Mouse (Mus musculus) forebrain, embryonic 16.5 days (tissue): ENCODE results near the gene Smarcc2. TPM values are rescaled to one million over a fixed set of nuclear protein-coding genes. Genes with fewer than 3 reads are reported as not detected.
A peak's percentile ranks its signal among the peaks of the same experiment; 100 is the strongest.

Experiments used
- ATAC-seq: fragments of 200-750 bp; cut with Nextera tagmentation; 2 replicates; pipeline ENCODE4 v1.8.0; 2017; ENCODE audit warnings: mild to moderate bottlenecking, moderate library complexity
- H3K27ac ChIP-seq: fragments of 300-500 bp; sonication (generic); 2 replicates; pipeline ENCODE4 v1.5.1; 2014; ENCODE audit warnings: low read length, control low read depth
- H3K27me3 ChIP-seq: fragments of 300-500 bp; sonication (generic); replicated peaks from 2 replicates; pipeline ENCODE4 v1.6.1; 2014; ENCODE audit warnings: low read length; ENCODE audit not compliant: control insufficient read depth, insufficient read depth
- H3K36me3 ChIP-seq: fragments of 300-500 bp; sonication (generic); 2 replicates; pipeline ENCODE4 v1.6.1; 2014; ENCODE audit not compliant: control insufficient read depth, insufficient read depth
- H3K4me1 ChIP-seq: fragments of 300-500 bp; sonication (generic); replicated peaks from 2 replicates; pipeline ENCODE4 v1.6.1; 2014; ENCODE audit warnings: low read length; ENCODE audit not compliant: control insufficient read depth, insufficient read depth
- H3K4me2 ChIP-seq: fragments of 300-500 bp; sonication (generic); 2 replicates; pipeline ENCODE4 v1.6.1; 2014; ENCODE audit warnings: mild to moderate bottlenecking, low read length, control low read depth
- H3K4me3 ChIP-seq: fragments of 300-500 bp; sonication (generic); replicated peaks from 2 replicates; pipeline ENCODE4 v1.5.1; 2014; ENCODE audit warnings: mild to moderate bottlenecking, low read length, control low read depth
- H3K9ac ChIP-seq: fragments of 300-500 bp; sonication (generic); replicated peaks from 2 replicates; pipeline ENCODE4 v1.6.1; 2014; ENCODE audit warnings: low read depth, low read length, control low read depth
- H3K9me3 ChIP-seq: fragments of 300-500 bp; sonication (generic); 2 replicates; pipeline ENCODE4 v1.6.1; 2016; ENCODE audit warnings: low read length; ENCODE audit not compliant: control insufficient read depth
- WGBS: fragments of 180-500 bp; shearing (Covaris S2); extraction: QIAGEN DNeasy Blood & Tissue Kit; methylation state at CpG from one replicate; pipeline ENCODE4 v1.1.7; 2014; 5-methylcytosine and 5-hydroxymethylcytosine counted together
- polyA plus RNA-seq: library from polyadenylated mRNA; unstranded; fragments of >200 nt; fragmentation: Nextera tagmentation; extraction: Ambion mirVana; gene quantifications from 2 replicates; pipeline ENCODE4 v1.2.1, GENCODE M21; 2015

The Smarcc2 gene
- polyA plus RNA-seq, 1 experiment from 2014 or later, result 215 TPM

- H3K27me3 ChIP-seq, result no peaks in the 10 kb centered on the region
- H3K36me3 ChIP-seq, result peaks cover 3% of the 10 kb centered on the region
- no peak overlapping the region for H3K4me3 ChIP-seq
- 87% methylated on average over 6 of the region's 6 CpGs for WGBS
- ATAC-seq, result no peak
- H3K9ac ChIP-seq, result no peak overlapping the region
- no peaks in the 10 kb centered on the region for H3K9me3 ChIP-seq
- H3K4me1 ChIP-seq, result peaks cover 10% of the 10 kb centered on the region
- no peak overlapping the region for H3K27ac ChIP-seq
- no peak overlapping the region for H3K4me2 ChIP-seq
Measured at GRCm38 (mm10) chr10:128457676-128458075, 1.4 kb upstream of the Smarcc2 start.

GRCm38 (mm10) chr10:128458348-128458718, 715 bp upstream of the Smarcc2 start:
- H3K36me3 ChIP-seq, result peaks cover 9% of the 10 kb centered on the region
- peak overlapping the region; percentile 95 for H3K27ac ChIP-seq
- ATAC-seq, result peak; percentile 54
- H3K9ac ChIP-seq, result peak overlapping the region; percentile 95
- WGBS, result under 1% methylated on average over 29 of the region's 29 CpGs
- H3K4me1 ChIP-seq, result peaks cover 10% of the 10 kb centered on the region
- H3K4me3 ChIP-seq, result peak overlapping the region; percentile 86
- H3K9me3 ChIP-seq, result no peaks in the 10 kb centered on the region
- H3K4me2 ChIP-seq, result peak overlapping the region; percentile 59
- H3K27me3 ChIP-seq, result no peaks in the 10 kb centered on the region

- Histone ChIP-seq H3K4me2 (peak overlapping the region; percentile 94), H3K36me3 (peaks cover 18% of the 10 kb centered on the region), H3K4me1 (peaks cover 10% of the 10 kb centered on the region), H3K4me3 (peak overlapping the region; percentile 86), H3K9me3 (no peaks in the 10 kb centered on the region), H3K9ac (peak overlapping the region; percentile 95), H3K27ac (peak overlapping the region; percentile 95), H3K27me3 (no peaks in the 10 kb centered on the region)
- under 1% methylated on average over 26 of the region's 67 CpGs for WGBS
- peak; percentile 51 for ATAC-seq
Measured at GRCm38 (mm10) chr10:128459409-128460269, 591 bp downstream of the Smarcc2 start.

- no peaks in the 10 kb centered on the region for H3K9me3 ChIP-seq
- peaks cover 22% of the 10 kb centered on the region for H3K36me3 ChIP-seq
- H3K27me3 ChIP-seq, result no peaks in the 10 kb centered on the region
- peak overlapping the region; percentile 94 for H3K4me2 ChIP-seq
- H3K4me3 ChIP-seq, result peak overlapping the region; percentile 86
- peaks cover 10% of the 10 kb centered on the region for H3K4me1 ChIP-seq
- peak overlapping the region; percentile 95 for H3K27ac ChIP-seq
- ATAC-seq, result no peak
- 0% methylated on average over 5 of the region's 5 CpGs for WGBS
- H3K9ac ChIP-seq, result peak overlapping the region; percentile 95
Measured at GRCm38 (mm10) chr10:128460270-128460630, 1.2 kb downstream of the Smarcc2 start.

GRCm38 (mm10) chr10:128474366-128474765, 15.3 kb downstream of the Smarcc2 start:
- Histone ChIP-seq H3K27me3 (no peaks in the 10 kb centered on the region), H3K27ac (no peak overlapping the region), H3K9ac (no peak overlapping the region), H3K9me3 (no peaks in the 10 kb centered on the region), H3K4me3 (no peak overlapping the region), H3K4me2 (no peak overlapping the region), H3K4me1 (no peaks in the 10 kb centered on the region), H3K36me3 (peaks cover 62% of the 10 kb centered on the region)
- ATAC-seq, result no peak
- WGBS, result 79% methylated on average over 12 of the region's 12 CpGs

GRCm38 (mm10) chr10:128486370-128486769, 27.3 kb downstream of the Smarcc2 start:
- H3K27ac ChIP-seq, result no peak overlapping the region
- no peaks in the 10 kb centered on the region for H3K9me3 ChIP-seq
- no peak overlapping the region for H3K4me2 ChIP-seq
- peaks cover 66% of the 10 kb centered on the region for H3K36me3 ChIP-seq
- peaks cover 4% of the 10 kb centered on the region for H3K4me1 ChIP-seq
- H3K27me3 ChIP-seq, result no peaks in the 10 kb centered on the region
- WGBS, result 91% methylated on average over 7 of the region's 7 CpGs
- H3K9ac ChIP-seq, result no peak overlapping the region
- no peak overlapping the region for H3K4me3 ChIP-seq
- no peak for ATAC-seq

GRCm38 (mm10) chr10:128487861-128488712, 29.0 kb downstream of the Smarcc2 start:
- Histone ChIP-seq H3K9me3 (no peaks in the 10 kb centered on the region), H3K36me3 (peaks cover 51% of the 10 kb centered on the region), H3K4me1 (peaks cover 20% of the 10 kb centered on the region), H3K4me2 (no peak overlapping the region), H3K27ac (no peak overlapping the region), H3K9ac (no peak overlapping the region), H3K4me3 (no peak overlapping the region), H3K27me3 (no peaks in the 10 kb centered on the region)
- ATAC-seq, result no peak
- WGBS, result 87% methylated on average over 22 of the region's 22 CpGs

- no peak overlapping the region for H3K4me3 ChIP-seq
- WGBS, result 84% methylated on average over 4 of the region's 4 CpGs
- no peak overlapping the region for H3K4me2 ChIP-seq
- no peak overlapping the region for H3K27ac ChIP-seq
- ATAC-seq, result no peak
- peaks cover 20% of the 10 kb centered on the region for H3K4me1 ChIP-seq
- H3K27me3 ChIP-seq, result no peaks in the 10 kb centered on the region
- no peaks in the 10 kb centered on the region for H3K9me3 ChIP-seq
- peaks cover 44% of the 10 kb centered on the region for H3K36me3 ChIP-seq
- no peak overlapping the region for H3K9ac ChIP-seq
Measured at GRCm38 (mm10) chr10:128488776-128489175, 29.7 kb downstream of the Smarcc2 start.

- 65% methylated on average over 5 of the region's 5 CpGs for WGBS
- no peak overlapping the region for H3K27ac ChIP-seq
Measured at GRCm38 (mm10) chr10:128489380-128489779, 30.3 kb downstream of the Smarcc2 start.

More at GRCm38 (mm10) chr10:128489380-128489779, 30.3 kb downstream of the Smarcc2 start:
- peaks cover 21% of the 10 kb centered on the region for H3K4me1 ChIP-seq
- no peak for ATAC-seq
- H3K9ac ChIP-seq, result no peak overlapping the region
- H3K27me3 ChIP-seq, result no peaks in the 10 kb centered on the region
- no peak overlapping the region for H3K4me2 ChIP-seq
- H3K4me3 ChIP-seq, result no peak overlapping the region
- no peaks in the 10 kb centered on the region for H3K9me3 ChIP-seq
- H3K36me3 ChIP-seq, result peaks cover 38% of the 10 kb centered on the region
